Mouse (Mus musculus) leukemia stem cell, adult 10-12 weeks (primary cell): ENCODE measurements around the gene Rnf13. TPM values are rescaled to one million over a fixed set of nuclear protein-coding genes. Genes with fewer than 3 reads are reported as not detected.

Experiments used
- polyA plus RNA-seq: library from polyadenylated mRNA; stranded (reverse); fragments of >175 nt; gene quantifications from 2 replicates; pipeline ENCODE4 v1.2.3, GENCODE M21; 2012; ENCODE audit warnings: low replicate concordance

Gene Rnf13
- polyA plus RNA-seq = 1.5 TPM in 1 of 2 replicates, not detected in the other

DNA sequence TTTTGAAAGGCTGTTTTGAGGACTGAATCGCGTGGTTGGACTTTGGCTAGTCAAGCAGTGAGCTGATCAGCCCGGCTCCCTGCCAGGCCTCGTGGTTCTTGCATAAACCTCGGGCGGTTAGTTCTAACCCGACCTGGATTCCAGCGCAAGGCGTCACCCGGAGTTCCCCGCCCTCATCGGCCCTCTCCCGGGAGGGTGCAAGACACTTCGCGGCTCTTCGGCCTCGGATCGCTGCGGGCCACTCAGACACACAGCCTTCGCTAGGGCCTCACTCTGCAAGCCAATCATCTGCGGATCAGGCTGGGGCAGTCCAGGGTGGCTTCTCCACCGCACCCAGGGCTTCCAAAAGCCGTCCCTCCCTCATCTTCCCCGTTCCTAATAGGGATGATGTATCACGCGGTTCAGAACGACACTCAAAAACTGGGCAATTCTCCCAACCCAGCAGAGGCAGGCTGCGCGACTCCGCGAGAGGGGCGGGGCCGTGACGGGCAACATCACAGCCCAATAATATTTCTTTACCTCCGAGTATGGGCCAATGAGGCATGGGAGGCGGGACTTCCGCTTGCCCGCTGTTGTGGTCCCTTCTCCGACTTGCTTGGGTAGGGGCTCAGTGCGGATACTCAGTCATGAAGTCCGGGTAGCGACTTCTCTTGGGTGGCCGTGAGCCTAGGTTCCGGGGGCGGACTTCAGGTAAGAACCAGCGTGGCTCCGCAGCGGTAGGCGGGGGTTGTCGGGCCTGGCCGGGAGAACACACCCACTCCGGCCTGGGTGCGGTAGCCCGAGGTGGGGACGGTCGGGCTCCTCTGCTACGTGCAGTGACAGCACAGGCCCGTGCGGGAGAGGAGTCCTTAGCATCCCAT, at the start of gene Rnf13:
Gene Rnf13, plus strand, starts transcription at position 552 of the 860 bp plus-strand sequence.

DNA sequence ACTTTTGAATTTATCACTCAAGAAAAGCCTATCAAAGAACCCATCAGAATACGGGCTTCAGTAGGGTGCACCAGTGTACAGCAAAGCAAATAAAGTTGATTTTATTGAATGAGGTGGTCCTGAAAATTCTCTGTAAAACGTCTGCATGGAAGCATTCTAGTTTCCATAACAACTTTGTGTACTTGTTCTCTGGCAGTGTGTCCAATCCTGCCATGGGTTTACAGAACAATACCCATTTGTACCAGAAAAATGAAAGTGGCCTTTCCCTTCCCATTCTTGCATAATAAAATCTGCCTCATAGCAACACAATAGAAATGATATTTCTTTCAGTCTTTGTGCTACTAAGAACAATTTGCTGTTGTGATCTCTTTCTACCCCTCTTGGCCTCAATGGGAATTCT, 43.1 kb upstream of the Rnf13 start, which contains the start of gene Ankub1:
Gene Ankub1, minus strand, starts transcription at position 81 of the 400 bp plus-strand sequence.

DNA sequence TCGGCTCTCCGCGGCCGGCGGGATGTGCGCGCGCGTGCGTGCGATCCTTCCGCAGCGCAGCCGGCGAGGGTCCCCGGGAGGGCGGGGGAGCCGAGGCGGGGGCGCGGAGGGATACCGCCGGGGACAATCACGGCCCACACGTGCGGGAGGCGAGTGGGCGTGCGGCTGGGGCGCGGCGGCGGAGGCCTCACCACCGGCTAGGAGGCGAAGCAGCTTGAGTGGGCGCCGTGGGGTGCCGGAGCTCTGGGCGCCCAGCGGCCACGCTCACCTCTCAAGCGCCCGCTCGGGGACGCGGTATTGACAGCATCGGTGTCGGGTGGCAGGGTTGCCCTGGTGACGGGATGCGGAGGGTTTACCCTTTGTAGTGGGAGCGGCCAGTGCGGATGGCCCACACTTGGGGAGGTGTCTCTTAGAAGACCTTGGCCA, 111.9 kb downstream of the Rnf13 start, which contains the start of gene Pfn2:
Gene Pfn2, minus strand, starts transcription at position 320 of the 426 bp plus-strand sequence.

Other genes with a start within 250 kb of the Rnf13 start
- gene Wwtr1, start 160.2 kb upstream of the Rnf13 start, polyA plus RNA-seq = 0.78 and 0.97 TPM in 2 replicates
- 7.1 and 29.5 TPM in 2 replicates for gene Commd2, start 84.3 kb upstream of the Rnf13 start, polyA plus RNA-seq
- gene Ankub1, start 43.3 kb upstream of the Rnf13 start, polyA plus RNA-seq = 0.18 and 0.30 TPM in 2 replicates
- gene Pfn2, start 112.0 kb downstream of the Rnf13 start, polyA plus RNA-seq = 0.10 TPM in 1 of 2 replicates, not detected in the other